Mouse (Mus musculus): ENCODE data around the gene Svep1.

DNA sequence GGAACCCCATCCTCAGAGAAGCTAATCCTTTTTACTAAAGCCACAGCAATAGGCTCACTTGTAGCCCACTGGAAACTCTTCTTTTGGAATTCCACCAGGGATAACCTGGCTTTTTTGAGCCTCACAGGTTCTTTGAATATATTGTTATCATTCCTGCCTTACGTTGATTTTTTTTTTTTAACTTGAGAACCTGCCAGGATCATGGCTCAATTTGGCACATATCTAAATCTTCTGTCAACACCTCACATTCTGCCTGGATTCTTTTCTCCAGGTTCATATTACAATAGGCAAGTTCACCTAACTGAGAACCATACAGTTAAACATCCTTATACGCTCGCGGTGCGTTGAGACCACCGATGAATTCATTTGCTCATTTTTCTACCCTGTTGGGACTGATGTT, 28.2 kb downstream of the Svep1 start:
- TF ChIP-seq CTCF (IDR thresholded peaks at IDR 0.05; ENCODE audit: extremely low read depth, insufficient read length, insufficient replicate concordance, low read depth, low read length) (no peak), POLR2A (IDR thresholded peaks at IDR 0.05; ENCODE audit: low read depth, low read length) (no peak)
